Comparison of ENCODE assay signal across 16 mouse cellular contexts in the genomic region with DNA sequence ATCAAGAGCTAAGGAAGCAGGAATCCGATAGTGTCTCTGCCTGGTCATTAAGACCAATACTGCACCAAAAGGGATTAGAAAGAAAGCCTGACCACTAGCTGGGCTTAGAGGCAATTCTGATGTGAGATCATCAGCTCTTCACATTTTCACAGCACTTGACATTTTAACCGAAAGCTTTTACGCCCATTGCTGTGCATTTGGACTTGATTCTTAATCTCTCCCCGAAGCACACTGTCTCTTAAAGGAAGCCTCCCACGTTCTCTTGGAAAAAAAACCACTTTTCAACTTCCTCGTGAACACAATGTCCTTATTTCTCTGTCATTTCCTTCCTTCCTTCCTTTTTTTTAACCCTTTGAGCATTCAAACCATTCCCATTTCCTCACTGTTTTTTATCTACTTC.
"Had no signal": no experiment of that assay in that cellular context is flagged by ENCODE, and none has a peak within 500 bp of the region (broad histone marks: within the 10 kb centered on the region; RNA-seq: fewer than 3 reads in every experiment).

No protein-coding gene starts in this region.

- H3K4me3 ChIP-seq: neural tube, embryonic 12.5 days; neural tube, embryonic 13.5 days; neural tube, embryonic 15.5 days; stomach, embryonic 15.5 days had no signal

- DNase-seq: retina, postnatal 1 day; right cerebral cortex, adult 18-20 months; right cerebral cortex, postnatal 14 days; right cerebral cortex, postnatal 25 days; right cerebral cortex, postnatal 4 days; spleen, adult 18-20 months; thymus, adult 18-20 months; thymus, adult 2 months; thymus, postnatal 14 days; thymus, postnatal 25 days; thymus, postnatal 36 days; thymus, postnatal 4 days had no signal

- H3K4me1 ChIP-seq: neural tube, embryonic 12.5 days; neural tube, embryonic 13.5 days; stomach, embryonic 15.5 days had no signal
